Mouse (Mus musculus) megakaryocyte, embryonic 14.5 days (primary cell): ENCODE results near the gene Wdr26. TPM values are rescaled to one million over a fixed set of nuclear protein-coding genes. Genes with fewer than 3 reads are reported as not detected.

ENCODE experiments used
- H3K27me3 ChIP-seq: replicated peaks from 2 replicates; pipeline ENCODE3; 2012; ENCODE audit warnings: inconsistent platforms
- H3K36me3 ChIP-seq: replicated peaks from 2 replicates; pipeline ENCODE3; 2012; ENCODE audit warnings: low read length, inconsistent platforms, mixed read lengths
- H3K4me1 ChIP-seq: 2 replicates; pipeline ENCODE4 v1.6.1; 2012; ENCODE audit warnings: inconsistent platforms
- H3K4me3 ChIP-seq: replicated peaks from 2 replicates; pipeline ENCODE3; 2012; ENCODE audit warnings: moderate library complexity, mild to moderate bottlenecking, inconsistent platforms
- H3K9me3 ChIP-seq: 2 replicates; pipeline ENCODE4 v1.6.1; 2012; ENCODE audit warnings: inconsistent platforms
- FLI1 ChIP-seq: IDR thresholded peaks from 2 replicates; pipeline ENCODE4 v1.6.1; 2012; ENCODE audit warnings: low read length, inconsistent platforms, mixed read lengths
- GATA1 ChIP-seq: IDR thresholded peaks from 3 replicates; pipeline ENCODE4 v1.6.1; 2012; ENCODE audit warnings: mixed read lengths, low read length, inconsistent platforms, borderline replicate concordance
- polyA plus RNA-seq: library from polyadenylated mRNA; stranded (reverse); fragments of >175 nt; gene quantifications from 2 replicates; pipeline ENCODE4 v1.2.3, GENCODE M21; 2012; ENCODE audit warnings: low replicate concordance; ENCODE audit not compliant: insufficient read depth

The Wdr26 gene
- polyA plus RNA-seq, 1 experiment: 11.4 TPM

- TF ChIP-seq GATA1 (no peak), FLI1 (no peak)
- Histone ChIP-seq H3K27me3 (no peaks in the 10 kb centered on the region), H3K9me3 (no peaks in the 10 kb centered on the region), H3K4me3 (no peak overlapping the region), H3K4me1 (peaks cover 62% of the 10 kb centered on the region), H3K36me3 (peaks cover 35% of the 10 kb centered on the region)
These were observed 16.0 kb upstream of the Wdr26 start for GRCm38 (mm10) chr1:181227804-181228203.

GRCm38 (mm10) chr1:181226850-181227249 is 15.0 kb upstream of the Wdr26 start:
- Histone ChIP-seq H3K4me3 (no peak overlapping the region), H3K36me3 (peaks cover 36% of the 10 kb centered on the region), H3K27me3 (no peaks in the 10 kb centered on the region), H3K9me3 (no peaks in the 10 kb centered on the region), H3K4me1 (peaks cover 53% of the 10 kb centered on the region)
- TF ChIP-seq GATA1: no peak
- no peak for TF ChIP-seq FLI1

GRCm38 (mm10) chr1:181225281-181225680 is 13.5 kb upstream of the Wdr26 start:
- H3K36me3 ChIP-seq: peaks cover 39% of the 10 kb centered on the region
- no peaks in the 10 kb centered on the region for H3K27me3 ChIP-seq
- H3K4me1 ChIP-seq: peaks cover 37% of the 10 kb centered on the region
- no peak for TF ChIP-seq GATA1
- TF ChIP-seq FLI1: no peak
- H3K9me3 ChIP-seq: no peaks in the 10 kb centered on the region
- H3K4me3 ChIP-seq: no peak overlapping the region

GRCm38 (mm10) chr1:181222041-181222440 is 10.2 kb upstream of the Wdr26 start:
- Histone ChIP-seq H3K27me3 (no peaks in the 10 kb centered on the region), H3K36me3 (peaks cover 41% of the 10 kb centered on the region), H3K4me1 (peaks cover 21% of the 10 kb centered on the region), H3K9me3 (no peaks in the 10 kb centered on the region), H3K4me3 (no peak overlapping the region)
- no peak for TF ChIP-seq FLI1
- TF ChIP-seq GATA1: no peak

- Histone ChIP-seq H3K4me1 (peaks cover 53% of the 10 kb centered on the region), H3K4me3 (no peak overlapping the region), H3K27me3 (no peaks in the 10 kb centered on the region), H3K9me3 (no peaks in the 10 kb centered on the region), H3K36me3 (peaks cover 33% of the 10 kb centered on the region)
- TF ChIP-seq FLI1: no peak
- TF ChIP-seq GATA1: no peak
These were observed 4.5 kb upstream of the Wdr26 start for GRCm38 (mm10) chr1:181216315-181216714.

- Histone ChIP-seq H3K4me3 (no peak overlapping the region), H3K4me1 (peaks cover 51% of the 10 kb centered on the region), H3K36me3 (peaks cover 26% of the 10 kb centered on the region)
These were observed 2.7 kb upstream of the Wdr26 start for GRCm38 (mm10) chr1:181214296-181215035.

GRCm38 (mm10) chr1:181211403-181211919 is 340 bp downstream of the Wdr26 start:
- peaks cover 46% of the 10 kb centered on the region for H3K36me3 ChIP-seq
- H3K27me3 ChIP-seq: no peaks in the 10 kb centered on the region
- TF ChIP-seq GATA1 (no peak), FLI1 (no peak)
- peak overlapping the region; percentile 96 for H3K4me3 ChIP-seq
- peaks cover 51% of the 10 kb centered on the region for H3K4me1 ChIP-seq
- no peaks in the 10 kb centered on the region for H3K9me3 ChIP-seq

More at GRCm38 (mm10) chr1:181214296-181215035, 2.7 kb upstream of the Wdr26 start:
- TF ChIP-seq FLI1 (no peak), GATA1 (no peak)
- no peaks in the 10 kb centered on the region for H3K9me3 ChIP-seq
- no peaks in the 10 kb centered on the region for H3K27me3 ChIP-seq

GRCm38 (mm10) chr1:181210601-181211402 is 999 bp downstream of the Wdr26 start:
- Histone ChIP-seq H3K36me3 (peaks cover 52% of the 10 kb centered on the region), H3K9me3 (no peaks in the 10 kb centered on the region), H3K27me3 (no peaks in the 10 kb centered on the region), H3K4me1 (peaks cover 45% of the 10 kb centered on the region), H3K4me3 (peak overlapping the region; percentile 96)
- TF ChIP-seq GATA1 (no peak), FLI1 (no peak)

- Histone ChIP-seq H3K36me3 (peaks cover 54% of the 10 kb centered on the region), H3K9me3 (no peaks in the 10 kb centered on the region), H3K4me3 (peak overlapping the region; percentile 96), H3K27me3 (no peaks in the 10 kb centered on the region), H3K4me1 (peaks cover 41% of the 10 kb centered on the region)
- TF ChIP-seq GATA1 (no peak), FLI1 (no peak)
These were observed 1.7 kb downstream of the Wdr26 start for GRCm38 (mm10) chr1:181210147-181210546.
